Mouse (Mus musculus): Measurements from ENCODE around the gene Lamc2.

Lamc2 gene

DNA sequence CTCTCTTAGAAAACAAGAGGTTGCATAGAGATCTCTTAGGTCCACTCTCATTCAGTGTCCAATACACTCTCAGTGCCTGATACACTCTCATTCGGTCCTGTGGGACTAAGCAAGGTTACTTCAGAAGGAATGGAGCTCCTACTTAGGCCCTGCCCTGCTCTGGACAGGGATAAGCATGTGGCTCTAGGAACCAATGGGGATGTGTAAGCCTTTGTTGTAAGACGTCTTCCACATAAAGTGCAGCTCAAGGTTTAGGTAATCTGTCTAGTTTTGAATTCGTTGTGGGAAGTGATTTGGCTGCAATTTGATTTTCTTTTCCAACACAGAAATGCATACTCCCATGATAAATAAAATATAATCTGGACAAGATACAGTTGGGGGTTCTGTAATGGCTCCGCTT is 6.1 kb downstream of the Lamc2 start:
- no peak for DNase-seq (ENCODE audit: low read depth)

DNA sequence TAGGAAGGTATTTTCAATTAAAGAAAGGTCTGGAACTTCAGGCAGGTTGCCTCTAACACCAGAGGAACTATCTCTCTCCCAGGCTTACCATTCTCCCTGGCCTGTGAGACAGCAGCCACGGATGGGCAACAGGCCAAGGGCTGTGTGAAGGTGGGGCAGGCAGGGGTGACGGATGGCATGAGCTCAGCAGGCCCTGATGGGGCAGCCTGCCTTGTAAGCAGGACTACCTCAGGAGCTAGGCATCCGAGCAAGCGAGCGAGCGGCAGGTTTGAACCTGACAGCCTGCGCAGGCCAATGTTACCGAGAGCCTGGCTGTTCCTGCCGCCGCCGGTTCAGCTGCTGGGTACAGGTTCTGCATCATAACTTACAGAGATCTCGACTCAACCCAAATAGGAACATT is 11.4 kb downstream of the Lamc2 start:
- peak; percentile 20 for DNase-seq (ENCODE audit: low read depth)

- DNase-seq (ENCODE audit: low read depth) = peak; percentile 45
Measured at GRCm38 (mm10) chr1:153173276-153173675, 13.0 kb downstream of the Lamc2 start.

DNA sequence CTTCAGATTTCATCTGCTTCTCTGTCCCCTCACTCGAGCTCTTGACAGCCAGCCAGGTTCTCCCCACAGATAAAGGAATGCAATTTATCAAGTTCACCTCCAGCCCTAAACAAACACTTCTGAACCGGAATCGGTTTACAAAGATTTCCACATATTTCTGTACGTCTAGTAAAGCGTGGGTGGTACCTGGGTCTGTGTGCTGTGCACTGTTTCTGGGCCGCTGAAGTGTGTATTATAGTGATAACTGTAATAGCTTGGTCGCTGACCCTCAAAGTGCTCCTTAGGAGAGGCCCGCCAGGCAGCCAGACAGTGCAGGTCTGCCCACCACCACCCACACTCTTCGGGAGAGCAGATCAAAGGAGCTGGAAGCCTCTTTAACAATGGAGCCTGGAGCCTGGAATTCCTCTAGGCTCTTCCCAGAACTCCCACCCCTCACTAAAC is 13.9 kb downstream of the Lamc2 start:
- no peak for DNase-seq (ENCODE audit: low read depth)

DNA sequence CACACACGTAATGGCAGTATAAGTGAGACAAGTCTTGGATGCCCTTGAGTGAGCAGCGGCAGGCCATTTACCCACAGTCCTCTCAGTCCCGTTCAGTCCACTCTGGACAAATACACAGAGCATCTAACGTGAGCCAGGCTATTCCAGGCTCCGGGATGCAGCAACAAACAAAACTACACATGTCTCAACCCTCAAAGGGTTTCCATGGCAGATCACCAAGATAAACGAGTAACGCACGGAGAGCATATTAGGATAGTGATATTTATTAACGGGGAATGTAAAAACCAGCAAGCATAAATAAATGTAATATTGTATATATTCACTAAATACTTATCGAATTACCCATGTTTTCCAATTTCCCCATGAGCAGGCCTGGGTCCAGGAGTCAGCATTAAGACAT is 15.2 kb downstream of the Lamc2 start:
- DNase-seq (ENCODE audit: low read depth) = no peak

DNA sequence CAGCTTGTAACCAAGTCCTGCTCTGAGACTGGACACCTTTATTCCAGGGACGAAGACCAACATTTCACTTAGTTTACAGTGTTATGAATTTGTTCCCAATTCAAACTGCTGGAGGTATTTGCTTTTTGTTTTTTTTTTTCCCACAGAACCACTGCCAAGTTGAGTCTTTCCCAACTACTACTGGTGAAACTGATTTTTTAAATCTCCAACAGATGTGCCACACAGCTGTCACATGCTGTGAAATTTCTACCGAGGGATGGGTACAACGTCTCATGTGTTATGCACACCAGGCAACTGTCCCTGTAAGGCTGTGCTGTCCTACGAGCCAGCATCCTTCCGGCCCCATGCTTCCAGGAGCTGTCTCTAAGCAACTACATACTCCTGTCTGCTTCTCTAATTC is 18.0 kb downstream of the Lamc2 start:
- DNase-seq (ENCODE audit: low read depth) = no peak

- no peak for DNase-seq (ENCODE audit: low read depth)
Measured at GRCm38 (mm10) chr1:153163831-153164230, 22.4 kb downstream of the Lamc2 start.

DNA sequence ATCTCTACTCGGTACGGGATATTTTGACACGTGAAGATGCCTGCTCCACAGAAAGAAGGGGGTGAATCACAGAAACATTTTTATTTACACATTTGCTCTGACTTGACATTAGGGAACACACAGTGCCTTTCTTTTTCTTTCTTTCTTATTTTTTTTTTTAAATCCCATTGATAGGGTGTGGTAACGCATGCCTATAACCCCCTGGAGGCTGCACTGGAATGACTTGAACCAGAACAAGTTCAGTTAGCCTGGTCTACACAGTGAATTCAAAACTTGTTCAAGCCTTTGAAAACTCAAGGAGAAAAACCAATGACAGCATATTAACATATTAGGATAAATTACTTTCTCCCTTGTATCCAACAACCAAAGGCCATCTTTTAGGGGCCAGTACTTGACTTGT is 27.1 kb downstream of the Lamc2 start:
- no peak for DNase-seq (ENCODE audit: low read depth)

GRCm38 (mm10) chr1:153157021-153157623 is 29.1 kb downstream of the Lamc2 start:
- no peak for DNase-seq (ENCODE audit: low read depth)

- DNase-seq (ENCODE audit: low read depth) = no peak
Measured at GRCm38 (mm10) chr1:153155364-153155763, 30.9 kb downstream of the Lamc2 start.

DNA sequence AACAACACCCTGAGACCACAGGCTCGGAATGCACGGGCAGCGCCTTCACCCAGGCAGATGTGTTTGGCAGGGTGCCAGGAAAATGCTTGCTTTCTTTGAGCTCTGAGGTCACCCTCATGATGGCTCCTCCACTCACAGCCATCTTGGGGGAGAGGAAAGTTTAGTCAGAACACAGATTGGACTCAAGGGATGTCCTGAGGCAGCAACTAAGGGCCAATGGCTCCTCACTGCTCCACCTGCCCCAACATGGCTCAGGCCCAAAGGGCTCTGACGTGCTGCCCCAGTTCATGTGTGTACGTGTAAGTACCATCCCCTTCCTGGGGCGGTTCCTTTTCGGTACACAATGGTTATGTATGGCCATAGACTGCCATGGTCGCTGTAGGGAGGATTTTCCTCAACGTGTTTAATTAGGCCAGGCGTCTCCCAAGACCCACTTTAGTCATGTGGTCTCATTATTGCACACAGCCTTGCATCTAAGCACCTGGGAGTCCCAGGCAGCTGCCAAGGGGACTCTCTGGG is 32.6 kb downstream of the Lamc2 start:
- DNase-seq (ENCODE audit: low read depth) = peak; percentile 17

- no peak for DNase-seq (ENCODE audit: low read depth)
Measured at GRCm38 (mm10) chr1:153152594-153152993, 33.7 kb downstream of the Lamc2 start.

GRCm38 (mm10) chr1:153145791-153146190 is 40.5 kb downstream of the Lamc2 start:
- no peak for DNase-seq (ENCODE audit: low read depth)

DNA sequence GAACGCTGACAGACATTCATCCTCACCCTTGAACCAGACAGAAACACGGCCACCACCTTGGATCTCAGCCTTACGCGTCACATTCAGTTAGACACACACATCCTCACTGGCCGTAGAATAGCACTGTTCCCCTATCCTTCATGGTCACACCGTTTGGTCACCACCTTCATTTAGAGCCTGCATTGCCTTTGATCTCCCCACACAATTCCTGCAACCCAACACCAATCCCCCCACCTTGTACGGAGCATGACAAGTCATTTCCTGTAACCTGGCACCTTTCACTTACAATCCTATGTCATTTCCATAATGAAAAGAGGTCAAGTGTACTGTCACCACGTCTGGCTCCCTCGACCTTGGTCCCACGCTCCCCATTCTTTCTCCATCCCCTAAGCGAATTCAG is 42.2 kb downstream of the Lamc2 start:
- DNase-seq (ENCODE audit: low read depth) = no peak

- DNase-seq (ENCODE audit: low read depth) = peak; percentile 84
Measured at GRCm38 (mm10) chr1:153140747-153141228, 45.5 kb downstream of the Lamc2 start.

DNA sequence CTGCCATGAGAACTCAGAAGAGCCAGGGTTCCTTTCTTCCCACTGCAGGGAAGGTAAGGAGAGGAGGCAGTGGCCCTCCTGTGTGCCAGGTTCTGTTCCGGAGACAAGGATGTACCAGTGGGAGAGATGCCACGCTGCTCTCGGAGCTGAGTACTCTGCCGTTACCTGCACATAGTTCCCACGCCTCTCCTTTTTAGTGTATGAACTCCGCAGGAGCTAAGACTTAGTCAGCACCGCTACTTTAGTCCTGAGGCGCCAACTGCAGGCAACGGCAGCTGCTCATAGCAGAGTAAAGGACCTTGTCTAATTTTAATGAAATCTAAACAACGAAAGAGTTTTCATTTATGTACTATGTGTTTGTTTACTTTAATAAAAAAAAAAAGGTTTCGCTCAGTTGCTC is 46.0 kb downstream of the Lamc2 start:
- DNase-seq (ENCODE audit: low read depth) = no peak

- DNase-seq (ENCODE audit: low read depth) = no peak
Measured at GRCm38 (mm10) chr1:153139635-153140034, 46.6 kb downstream of the Lamc2 start.

DNA sequence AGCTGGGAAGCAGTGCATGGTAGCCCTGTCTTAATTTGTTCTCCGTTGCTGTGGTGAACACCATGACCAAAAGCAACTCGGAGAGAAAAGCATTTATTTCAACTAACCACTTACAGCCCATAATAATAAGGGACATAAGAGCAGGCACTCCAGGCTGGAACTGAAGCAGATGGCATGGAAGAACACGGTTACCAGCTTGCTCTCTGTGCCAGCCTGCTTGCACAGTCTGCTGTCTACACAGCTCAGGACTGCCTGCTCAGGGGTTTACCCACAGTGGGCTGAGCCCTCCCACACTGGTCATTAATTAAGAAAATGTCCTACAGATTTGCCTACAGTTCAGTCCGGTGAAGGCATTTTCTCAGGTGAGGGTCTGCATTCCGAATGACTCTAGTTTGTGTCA is 47.8 kb downstream of the Lamc2 start:
- DNase-seq (ENCODE audit: low read depth) = no peak

DNA sequence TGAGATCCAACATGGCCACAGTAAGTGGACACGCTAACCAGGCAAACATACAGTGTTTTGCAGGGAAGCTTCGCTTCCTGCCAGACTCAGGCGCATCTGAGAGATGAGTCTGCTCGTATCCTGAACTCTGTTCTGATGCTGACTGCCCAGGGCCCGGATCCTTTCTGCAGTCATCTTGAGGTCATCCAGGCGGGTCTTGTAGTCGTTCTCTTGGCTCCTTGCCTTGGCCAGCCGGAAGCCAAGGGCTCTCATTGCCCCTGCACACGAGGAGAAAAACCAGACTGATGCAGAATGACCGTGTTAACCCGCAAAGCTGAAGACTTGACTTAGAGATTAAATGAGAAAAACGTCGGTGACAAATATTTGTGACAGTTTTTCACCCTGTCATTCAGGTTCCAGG is 49.6 kb downstream of the Lamc2 start:
- DNase-seq (ENCODE audit: low read depth) = no peak

DNA sequence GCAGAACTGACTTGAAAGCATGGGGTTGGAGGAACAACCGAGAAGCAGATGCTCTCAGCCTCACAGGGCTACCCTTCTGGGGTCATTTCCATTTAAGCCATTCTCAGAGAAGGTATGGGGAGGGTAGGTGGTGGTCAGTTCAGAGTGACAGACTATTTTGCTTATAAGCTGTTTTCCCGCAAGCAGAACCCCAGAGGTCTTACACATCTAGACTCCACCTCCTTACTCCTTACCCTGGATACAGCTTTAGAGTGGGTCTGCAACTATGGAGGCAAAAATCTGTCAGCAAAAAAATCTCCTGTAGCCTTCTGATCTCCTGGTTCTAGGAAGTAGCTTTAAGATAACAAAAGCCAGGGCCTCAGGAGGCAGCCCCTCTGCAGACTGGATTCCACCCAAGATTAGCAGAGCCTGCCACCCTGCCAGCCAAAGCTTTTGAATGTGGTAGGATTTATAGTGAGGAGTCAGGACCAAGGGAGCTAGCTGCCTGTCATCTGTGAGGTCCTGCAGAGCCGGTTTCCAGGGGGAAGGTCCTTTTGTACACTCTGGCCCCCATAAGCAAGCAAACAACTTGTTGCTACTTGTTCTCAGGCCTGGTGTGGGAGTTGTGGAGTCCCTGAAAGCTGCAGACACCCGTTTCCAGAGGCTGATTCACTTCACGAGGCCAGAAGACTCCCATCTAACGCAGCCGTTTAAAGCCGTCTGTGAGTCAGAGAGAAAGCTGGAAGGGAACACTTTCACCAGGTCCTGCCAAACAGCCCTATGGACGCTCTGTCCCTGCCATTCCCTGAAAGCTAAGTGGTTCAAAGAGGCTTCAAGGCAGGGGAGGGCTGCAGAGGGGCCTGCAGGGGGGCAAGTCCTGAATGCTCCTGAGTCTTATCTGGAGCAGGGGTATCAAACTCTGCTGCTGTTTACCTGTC is 52.1 kb downstream of the Lamc2 start:
- no peak for DNase-seq (ENCODE audit: low read depth)

DNA sequence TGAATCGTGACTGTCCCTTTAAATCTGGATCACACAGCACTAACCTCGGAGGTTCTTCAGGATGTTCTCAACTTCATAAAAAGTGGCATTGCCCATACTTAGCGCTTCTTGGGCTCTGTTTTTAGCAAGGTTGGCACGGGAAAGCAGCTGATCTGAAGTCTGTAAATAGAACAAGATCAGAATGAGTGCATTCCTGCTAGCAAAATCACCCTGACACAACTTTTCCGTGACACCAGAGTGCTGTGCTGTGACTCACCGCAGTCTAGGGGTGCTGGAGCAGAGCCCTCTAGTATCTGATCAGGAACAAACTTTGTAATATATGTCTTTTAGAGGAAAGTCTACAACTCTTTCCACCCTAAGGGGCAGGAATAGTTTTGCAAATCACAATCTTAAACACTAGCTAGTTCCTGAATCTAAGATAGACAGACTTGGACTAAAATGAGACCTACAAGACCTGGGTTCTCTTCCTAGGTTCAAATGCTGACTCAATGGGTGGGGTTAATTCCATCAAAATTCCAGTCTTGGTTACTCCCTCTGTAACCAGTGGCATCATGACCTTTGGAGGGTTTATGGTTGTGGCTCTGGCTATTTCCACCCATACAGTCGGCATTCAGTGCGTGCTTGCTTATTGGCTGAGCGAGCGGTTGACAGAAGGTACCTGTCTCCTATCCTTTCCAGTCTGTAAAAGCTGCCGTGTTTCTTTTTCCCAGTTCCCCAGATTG is 56.1 kb downstream of the Lamc2 start:
- peak; percentile 77 for DNase-seq (ENCODE audit: low read depth)

GRCm38 (mm10) chr1:153128780-153129179 is 57.5 kb downstream of the Lamc2 start:
- DNase-seq (ENCODE audit: low read depth) = no peak

Measured in 416B (cell line).